Mouse (Mus musculus): Measurements from ENCODE around the gene Eipr1.

DNA sequence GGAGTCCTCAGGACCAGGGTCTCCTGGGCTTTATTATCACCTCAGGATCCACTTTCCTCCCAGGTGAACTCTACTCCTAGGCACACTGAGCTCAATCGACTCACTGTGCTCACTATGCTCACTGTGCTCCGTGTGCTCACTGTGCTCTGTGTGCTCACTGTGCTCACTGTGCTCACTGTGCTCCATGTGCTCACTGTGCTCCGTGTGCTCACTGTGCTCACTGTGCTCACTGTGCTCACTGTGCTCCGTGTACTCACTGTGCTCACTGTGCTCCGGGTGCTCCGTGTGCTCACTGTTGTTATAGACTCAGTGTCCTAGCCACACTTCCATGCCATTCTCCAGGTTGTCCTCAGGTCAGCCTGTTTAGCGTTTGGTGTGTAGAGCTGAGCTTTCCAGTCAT lies 18.4 kb downstream of the Eipr1 start:
- TF ChIP-seq POLR2A (IDR thresholded peaks at IDR 0.05; ENCODE audit: control insufficient read depth, low read depth, low read length) (no peak), CTCF (IDR thresholded peaks at IDR 0.05; ENCODE audit: control insufficient read depth, insufficient read depth, insufficient replicate concordance, low read depth, low read length) (no peak)

Data from testis, adult 2 months (tissue).